Mouse (Mus musculus) liver, postnatal 0 days (tissue): ENCODE measurements around the gene Ccdc187.

Source experiments
- CTCF ChIP-seq: sonication (generic); IDR thresholded peaks from 2 replicates; pipeline ENCODE4 v1.5.1; 2016; ENCODE audit warnings: antibody characterized with exemption, low read depth
- EP300 ChIP-seq: IDR thresholded peaks from 2 replicates; pipeline ENCODE4 v1.6.1; 2016; ENCODE audit warnings: antibody characterized with exemption, low read depth, mild to moderate bottlenecking

DNA sequence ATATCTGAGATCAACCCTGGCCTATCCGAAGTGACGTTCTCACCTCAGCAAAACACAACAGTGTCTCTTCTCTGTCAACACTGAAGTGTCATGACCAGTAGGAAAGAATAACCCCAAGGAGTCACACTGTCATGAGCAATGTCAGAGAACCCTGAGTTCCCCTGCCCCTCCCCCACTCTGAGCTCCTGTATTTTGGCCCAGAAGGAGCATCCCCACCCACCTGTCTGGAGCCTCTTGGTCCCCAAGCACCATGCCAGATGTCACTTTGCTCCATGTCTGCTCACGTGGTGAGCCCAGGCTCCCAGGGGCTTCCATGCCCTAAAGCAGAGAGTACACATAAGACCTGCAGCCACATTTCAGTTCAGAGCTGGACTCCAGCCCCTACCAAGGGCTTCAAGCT, 14.6 kb downstream of the Ccdc187 start:
- no peak for TF ChIP-seq CTCF
- TF ChIP-seq EP300 = no peak
